Mouse (Mus musculus) olfactory bulb, adult 2 months (tissue): ENCODE measurements at regions not wholly inside any gene's neighbourhood (a gene's known extent, or its start where the extent isn't known, plus 50 kb on each side); places are given as distances from the start of the nearest gene placed in this dataset.

ENCODE experiments used
- CTCF ChIP-seq: fragments of 200-500 bp; IDR thresholded peaks from 2 replicates; pipeline ENCODE4 v1.5.1; 2012; ENCODE audit warnings: low read depth, mild to moderate bottlenecking, low read length, moderate library complexity; ENCODE audit not compliant: insufficient read depth
- POLR2A ChIP-seq: fragments of 200-500 bp; IDR thresholded peaks from 2 replicates; pipeline ENCODE4 v1.6.1; 2012; ENCODE audit warnings: mild to moderate bottlenecking, low read depth, low read length, moderate library complexity; ENCODE audit not compliant: insufficient read depth

GRCm38 (mm10) chr4:7347317-7347716, 891.5 kb downstream of the Car8 start:
- TF ChIP-seq POLR2A (no peak), CTCF (no peak)
